Mouse (Mus musculus) olfactory bulb, adult 2 months (tissue): ENCODE measurements around the gene Smarcd3.

Experiments used
- CTCF ChIP-seq: fragments of 200-500 bp; IDR thresholded peaks from 2 replicates; pipeline ENCODE4 v1.5.1; 2012; ENCODE audit warnings: low read depth, mild to moderate bottlenecking, low read length, moderate library complexity; ENCODE audit not compliant: insufficient read depth
- POLR2A ChIP-seq: fragments of 200-500 bp; IDR thresholded peaks from 2 replicates; pipeline ENCODE4 v1.6.1; 2012; ENCODE audit warnings: mild to moderate bottlenecking, low read depth, low read length, moderate library complexity; ENCODE audit not compliant: insufficient read depth

- TF ChIP-seq CTCF (no peak), POLR2A (no peak)
These were observed 38.1 kb downstream of the Smarcd3 start for GRCm38 (mm10) chr5:24586106-24586505.
